Mouse (Mus musculus): ENCODE measurements around the gene Pde2a. TPM values are rescaled to one million over a fixed set of nuclear protein-coding genes. Genes with fewer than 3 reads are reported as not detected.

Gene Pde2a
- total and polyA plus RNA-seq, 3 experiments: 0.08 to 0.40 TPM; not detected in 1

- Histone ChIP-seq H3K4me2 (ENCODE audit: insufficient read depth, low read depth, poor library complexity, severe bottlenecking) (no peak overlapping the region), H3K4me3 (replicated peaks in 1 of 3; ENCODE audit: low read depth in 2 of 3, low read length in 2 of 3, poor library complexity in 1 of 3) (no peak overlapping the region), H3K79me2 (replicated peaks; ENCODE audit: control insufficient read depth, extremely low read depth, insufficient read depth, poor library complexity, severe bottlenecking) (no peaks in the 10 kb centered on the region), H3K27ac (ENCODE audit: insufficient read depth, low read depth) (no peak overlapping the region), H3K9me3 (replicated peaks; ENCODE audit: low read length) (no peaks in the 10 kb centered on the region), H3K27me3 (replicated peaks) (peaks cover 84% of the 10 kb centered on the region), H3K4me1 (ENCODE audit: control insufficient read depth in 1 of 2, insufficient read depth in 2 of 2) (peaks cover 2 to 47% of the 10 kb centered on the region in 2 experiments; a peak in 3 of 4 replicates), H3K9ac (ENCODE audit: insufficient read depth, low read depth) (no peak overlapping the region), H3K36me3 (replicated peaks in 1 of 2; ENCODE audit: control insufficient read depth in 1 of 2, insufficient read depth in 1 of 2, low read length in 1 of 2) (no peaks in the 10 kb centered on the region)
- no peak for TF ChIP-seq MEF2A (IDR thresholded peaks at IDR 0.05; ENCODE audit: borderline replicate concordance, low read depth, low read length)
- TF ChIP-seq KAT2A (IDR thresholded peaks at IDR 0.05; ENCODE audit: insufficient replicate concordance, low read length): no peak
- no peak for TF ChIP-seq IRF4 (IDR thresholded peaks at IDR 0.05; ENCODE audit: low read depth, low read length)
- TF ChIP-seq UBTF (IDR thresholded peaks at IDR 0.05; ENCODE audit: low read depth, low read length): no peak
- TF ChIP-seq ZKSCAN1 (IDR thresholded peaks at IDR 0.05; ENCODE audit: borderline replicate concordance, low read depth, low read length): no peak
- no peak for TF ChIP-seq SMC3 (IDR thresholded peaks at IDR 0.05; ENCODE audit: low read depth, low read length)
- no peak for TF ChIP-seq PAX5 (IDR thresholded peaks at IDR 0.05; ENCODE audit: low read length)
- TF ChIP-seq USF2 (conservative IDR thresholded peaks at IDR 0.05; ENCODE audit: low read depth, low read length): no peak
- TF ChIP-seq EP300 (IDR thresholded peaks at IDR 0.05; ENCODE audit: low read length): no peak
- no peak for TF ChIP-seq RCOR1 (conservative IDR thresholded peaks at IDR 0.05; ENCODE audit: low read depth, low read length)
- TF ChIP-seq MYC (IDR thresholded peaks at IDR 0.05; ENCODE audit: low read depth, low read length): no peak
- no peak for TF ChIP-seq TBP (conservative IDR thresholded peaks at IDR 0.05; ENCODE audit: low read depth, low read length)
- no peak for TF ChIP-seq CTCF (conservative IDR thresholded peaks at IDR 0.05 in 1 of 2, IDR thresholded peaks at IDR 0.05 in 1 of 2; ENCODE audit: low read depth in 2 of 2, low read length in 2 of 2)
- no peak for TF ChIP-seq ETS1 (conservative IDR thresholded peaks at IDR 0.05; ENCODE audit: low read depth, low read length)
- no peak for TF ChIP-seq HCFC1 (IDR thresholded peaks at IDR 0.05; ENCODE audit: low read depth, low read length)
- TF ChIP-seq ZNF384 (IDR thresholded peaks at IDR 0.05; ENCODE audit: low read depth, low read length): no peak
- TF ChIP-seq NRF1 (IDR thresholded peaks at IDR 0.05; ENCODE audit: low read depth, low read length): no peak
- TF ChIP-seq ELF1 (IDR thresholded peaks at IDR 0.05; ENCODE audit: low read depth, low read length): no peak
- no peak for DNase-seq (ENCODE audit: extremely low read depth)
- dilution Hi-C loops (cut with MboI; ENCODE audit: extremely low pct_ligation_motif_present, extremely low pct_unique_long_range_greater_than_20kb, low sequenced_read_pairs) (no loop called here), in situ Hi-C loops (cut with MboI; ENCODE audit: low pct_ligation_motif_present, low pct_unique_long_range_greater_than_20kb, low sequenced_read_pairs) (no loop called here)
These were observed 32.2 kb downstream of the Pde2a start for GRCm38 (mm10) chr7:101453725-101454124.

GRCm38 (mm10) chr7:101454479-101454878 is 33.0 kb downstream of the Pde2a start:
- no peaks in the 10 kb centered on the region for H3K9me3 ChIP-seq (replicated peaks; ENCODE audit: low read length)
- no peak overlapping the region for H3K4me3 ChIP-seq (replicated peaks in 1 of 3; ENCODE audit: low read depth in 2 of 3, low read length in 2 of 3, poor library complexity in 1 of 3)
- peaks cover 88% of the 10 kb centered on the region for H3K27me3 ChIP-seq (replicated peaks)
- in situ Hi-C loops (cut with MboI; ENCODE audit: low pct_ligation_motif_present, low pct_unique_long_range_greater_than_20kb, low sequenced_read_pairs) (no loop called here), dilution Hi-C loops (cut with MboI; ENCODE audit: extremely low pct_ligation_motif_present, extremely low pct_unique_long_range_greater_than_20kb, low sequenced_read_pairs) (no loop called here)
- no peak overlapping the region for H3K27ac ChIP-seq (ENCODE audit: insufficient read depth, low read depth)
- no peak overlapping the region for H3K4me2 ChIP-seq (ENCODE audit: insufficient read depth, low read depth, poor library complexity, severe bottlenecking)
- H3K79me2 ChIP-seq (replicated peaks; ENCODE audit: control insufficient read depth, extremely low read depth, insufficient read depth, poor library complexity, severe bottlenecking): no peaks in the 10 kb centered on the region
- H3K9ac ChIP-seq (ENCODE audit: insufficient read depth, low read depth): no peak overlapping the region
- H3K4me1 ChIP-seq (ENCODE audit: control insufficient read depth in 1 of 2, insufficient read depth in 2 of 2): peaks cover 2 to 54% of the 10 kb centered on the region in 2 experiments; a peak in 3 of 4 replicates
- no peak for TF ChIP-seq USF1 (IDR thresholded peaks at IDR 0.05; ENCODE audit: low read depth, low read length)
- TF ChIP-seq ZNF384 (IDR thresholded peaks at IDR 0.05; ENCODE audit: low read depth, low read length): no peak
- no peak for TF ChIP-seq ZMIZ1 (IDR thresholded peaks at IDR 0.05; ENCODE audit: low read depth, low read length)
- no peak for TF ChIP-seq EP300 (IDR thresholded peaks at IDR 0.05; ENCODE audit: low read length)
- no peak for TF ChIP-seq ETS1 (conservative IDR thresholded peaks at IDR 0.05; ENCODE audit: low read depth, low read length)
- TF ChIP-seq SIN3A (IDR thresholded peaks at IDR 0.05; ENCODE audit: low read length): no peak
- TF ChIP-seq PAX5 (IDR thresholded peaks at IDR 0.05; ENCODE audit: low read length): no peak
- no peak for TF ChIP-seq TCF12 (IDR thresholded peaks at IDR 0.05; ENCODE audit: low read depth, low read length)
- no peak for TF ChIP-seq NRF1 (IDR thresholded peaks at IDR 0.05; ENCODE audit: low read depth, low read length)
- no peak for TF ChIP-seq HCFC1 (IDR thresholded peaks at IDR 0.05; ENCODE audit: low read depth, low read length)
- TF ChIP-seq RAD21 (IDR thresholded peaks at IDR 0.05; ENCODE audit: low read depth, low read length): no peak
- TF ChIP-seq IRF4 (IDR thresholded peaks at IDR 0.05; ENCODE audit: low read depth, low read length): no peak
- no peak for TF ChIP-seq GABPA (IDR thresholded peaks at IDR 0.05; ENCODE audit: insufficient replicate concordance, low read depth, low read length)
- no peak for TF ChIP-seq TBP (conservative IDR thresholded peaks at IDR 0.05; ENCODE audit: low read depth, low read length)
- no peak for TF ChIP-seq E2F4 (IDR thresholded peaks at IDR 0.05; ENCODE audit: insufficient replicate concordance, low read depth, low read length)
- no peak for TF ChIP-seq MAX (IDR thresholded peaks at IDR 0.05; ENCODE audit: low read length)
- no peak for TF ChIP-seq MAFK (IDR thresholded peaks at IDR 0.05; ENCODE audit: insufficient replicate concordance, low read length)
- no peak for TF ChIP-seq CTCF (conservative IDR thresholded peaks at IDR 0.05 in 1 of 2, IDR thresholded peaks at IDR 0.05 in 1 of 2; ENCODE audit: low read depth in 2 of 2, low read length in 2 of 2)
- DNase-seq (ENCODE audit: extremely low read depth): no peak
- no peaks in the 10 kb centered on the region for H3K36me3 ChIP-seq (replicated peaks in 1 of 2; ENCODE audit: control insufficient read depth in 1 of 2, insufficient read depth in 1 of 2, low read length in 1 of 2)

All from CH12.LX (cell line).